18 mouse cellular contexts compared by ENCODE assay signal in genomic region chr10:67295938-67296466, GRCm38 (mm10). TPM values are rescaled to one million over a fixed set of nuclear protein-coding genes. Genes with fewer than 3 reads are reported as not detected.
DNase-seq lines count a peak whose midpoint lies in the region; ATAC-seq and TF ChIP-seq lines count a peak whose summit lies in the region.
"Had no signal": no experiment of that assay in that cellular context is flagged by ENCODE, and none has a peak within 500 bp of the region (broad histone marks: within the 10 kb centered on the region; RNA-seq: fewer than 3 reads in every experiment).

No protein-coding gene starts in this region.

- no peak for DNase-seq in testis, postnatal 14 days (ENCODE audit: low spot score)
- DNase-seq in liver, embryonic 11.5 days (ENCODE audit: low spot score) = no peak
- no peak for DNase-seq in spleen, postnatal 10 days (ENCODE audit: low spot score in 2 of 2)
- DNase-seq in cerebellum, adult 9-10 months = no peak
- DNase-seq in frontal cortex, postnatal 14 days (ENCODE audit: low spot score in 2 of 2) = no peak
- DNase-seq: adrenal gland, postnatal 10 days; cerebellum, adult 18-20 months; cerebellum, postnatal 10 days; gastrocnemius, postnatal 25 days; heart, postnatal 4 days had no signal

- no peaks in the 10 kb centered on the region for H3K9me3 ChIP-seq in liver, embryonic 11.5 days (ENCODE audit: control insufficient read depth, low read length)
- H3K9me3 ChIP-seq in liver, embryonic 15.5 days (replicated peaks) = no peaks in the 10 kb centered on the region
- H3K9me3 ChIP-seq: embryonic facial prominence, embryonic 12.5 days; heart, embryonic 12.5 days; hindbrain, embryonic 12.5 days had no signal

- 31% methylated on average over 7 of the region's 7 CpGs for WGBS in liver, embryonic 11.5 days
- WGBS in liver, embryonic 15.5 days (ENCODE audit: insufficient replicate concordance) = 30% methylated on average over 7 of the region's 7 CpGs

- H3K4me2 ChIP-seq in liver, embryonic 11.5 days = peak overlapping the region; percentile 48
- peak overlapping the region; percentile 48 for H3K4me2 ChIP-seq in liver, embryonic 15.5 days
- H3K4me2 ChIP-seq: embryonic facial prominence, embryonic 12.5 days; heart, embryonic 12.5 days; hindbrain, embryonic 12.5 days had no signal

- TF ChIP-seq POLR2A in testis, adult 2 months (IDR thresholded peaks at IDR 0.05; ENCODE audit: control insufficient read depth, low read depth, low read length) = no peak

- H3K9ac ChIP-seq in liver, embryonic 11.5 days (ENCODE audit: low read depth, low read length) = no peak overlapping the region
- peak overlapping the region; percentile 6; the same call in 1 of the 2 replicates for H3K9ac ChIP-seq in liver, embryonic 15.5 days
- H3K9ac ChIP-seq: embryonic facial prominence, embryonic 12.5 days; heart, embryonic 12.5 days; hindbrain, embryonic 12.5 days had no signal

- H3K36me3 ChIP-seq in testis, adult 2 months (ENCODE audit: control insufficient read depth, insufficient read depth, low read length) = no peaks in the 10 kb centered on the region
- H3K36me3 ChIP-seq in liver, embryonic 11.5 days (ENCODE audit: control insufficient read depth, insufficient read depth, low read length) = no peaks in the 10 kb centered on the region
- H3K36me3 ChIP-seq in liver, embryonic 15.5 days (replicated peaks) = no peaks in the 10 kb centered on the region
- H3K36me3 ChIP-seq: embryonic facial prominence, embryonic 12.5 days; heart, embryonic 12.5 days; hindbrain, embryonic 12.5 days had no signal

- no peak for TF ChIP-seq CTCF in testis, adult 2 months (IDR thresholded peaks at IDR 0.05; ENCODE audit: control insufficient read depth, insufficient read depth, insufficient replicate concordance, low read depth, low read length)

- H3K27ac ChIP-seq in testis, adult 2 months (ENCODE audit: control insufficient read depth, insufficient read depth, low read depth, low read length) = no peak overlapping the region
- peak overlapping the region; percentile 84 for H3K27ac ChIP-seq in liver, embryonic 11.5 days (ENCODE audit: low read depth, low read length)
- peak overlapping the region; percentile 78 for H3K27ac ChIP-seq in liver, embryonic 15.5 days (replicated peaks)
- H3K27ac ChIP-seq: embryonic facial prominence, embryonic 12.5 days; hindbrain, embryonic 12.5 days had no signal

- no peaks in the 10 kb centered on the region for H3K27me3 ChIP-seq in testis, adult 2 months (ENCODE audit: control insufficient read depth, insufficient read depth, low read length)
- H3K27me3 ChIP-seq in liver, embryonic 11.5 days (replicated peaks; ENCODE audit: control insufficient read depth, insufficient read depth, low read length) = no peaks in the 10 kb centered on the region
- H3K27me3 ChIP-seq in liver, embryonic 15.5 days = no peaks in the 10 kb centered on the region
- H3K27me3 ChIP-seq: embryonic facial prominence, embryonic 12.5 days; heart, embryonic 12.5 days; hindbrain, embryonic 12.5 days had no signal

- peak; percentile 77 for ATAC-seq in liver, embryonic 11.5 days (replicated peaks; ENCODE audit: low FRiP score)
- peak; percentile 47 for ATAC-seq in liver, embryonic 15.5 days (ENCODE audit: insufficient read depth)
- peak; percentile 30 for ATAC-seq in megakaryocyte-erythroid progenitor cell, adult 5-6 weeks (replicated peaks; ENCODE audit: low FRiP score, low TSS enrichment, poor library complexity, severe bottlenecking)
- ATAC-seq: forebrain, embryonic 16.5 days; hindbrain, embryonic 16.5 days had no signal

- peak overlapping the region; percentile 25 for H3K4me3 ChIP-seq in testis, adult 2 months (ENCODE audit: control insufficient read depth, low read depth, low read length)
- H3K4me3 ChIP-seq in liver, embryonic 11.5 days (ENCODE audit: low read depth, low read length) = no peak overlapping the region
- no peak overlapping the region for H3K4me3 ChIP-seq in liver, embryonic 15.5 days (replicated peaks)
- H3K4me3 ChIP-seq: embryonic facial prominence, embryonic 12.5 days; heart, embryonic 12.5 days; hindbrain, embryonic 12.5 days had no signal

- peaks cover 2% of the 10 kb centered on the region; the same call in 1 of the 2 replicates for H3K4me1 ChIP-seq in testis, adult 2 months (ENCODE audit: control insufficient read depth, insufficient read depth, low read length)
- H3K4me1 ChIP-seq in liver, embryonic 11.5 days (replicated peaks; ENCODE audit: control insufficient read depth, insufficient read depth, low read length) = peaks cover 5% of the 10 kb centered on the region; the same call in 1 of the 2 replicates
- H3K4me1 ChIP-seq in liver, embryonic 15.5 days (replicated peaks) = peaks cover 42% of the 10 kb centered on the region
- H3K4me1 ChIP-seq: embryonic facial prominence, embryonic 12.5 days; hindbrain, embryonic 12.5 days had no signal

RNA-seq across cellular contexts. Expression of gene Nrbf2, which starts 10.9 kb away (rescaled TPM):
- 3.0 and 4.4 TPM in 2 replicates for polyA plus RNA-seq in testis, adult 2 months (2012; rRNA removed)
- polyA plus RNA-seq in liver, embryonic 11.5 days (2014; fragmentation: Nextera tagmentation; extraction: Ambion mirVana) = 39.2 and 44.0 TPM in 2 replicates
- polyA plus RNA-seq in liver, embryonic 15.5 days (2015; fragmentation: Nextera tagmentation; extraction: Ambion mirVana) = 14.3 and 15.7 TPM in 2 replicates
- 26.4 and 33.3 TPM in 2 replicates for total RNA-seq in megakaryocyte-erythroid progenitor cell, adult 5-6 weeks (2014; fragmentation: Nextera tagmentation)
- 24.0 and 32.0 TPM in 2 replicates for total RNA-seq in megakaryocyte-erythroid progenitor cell, adult 5-6 weeks (2017)
